Mouse (Mus musculus): Measurements from ENCODE around the gene Tk1.

DNA sequence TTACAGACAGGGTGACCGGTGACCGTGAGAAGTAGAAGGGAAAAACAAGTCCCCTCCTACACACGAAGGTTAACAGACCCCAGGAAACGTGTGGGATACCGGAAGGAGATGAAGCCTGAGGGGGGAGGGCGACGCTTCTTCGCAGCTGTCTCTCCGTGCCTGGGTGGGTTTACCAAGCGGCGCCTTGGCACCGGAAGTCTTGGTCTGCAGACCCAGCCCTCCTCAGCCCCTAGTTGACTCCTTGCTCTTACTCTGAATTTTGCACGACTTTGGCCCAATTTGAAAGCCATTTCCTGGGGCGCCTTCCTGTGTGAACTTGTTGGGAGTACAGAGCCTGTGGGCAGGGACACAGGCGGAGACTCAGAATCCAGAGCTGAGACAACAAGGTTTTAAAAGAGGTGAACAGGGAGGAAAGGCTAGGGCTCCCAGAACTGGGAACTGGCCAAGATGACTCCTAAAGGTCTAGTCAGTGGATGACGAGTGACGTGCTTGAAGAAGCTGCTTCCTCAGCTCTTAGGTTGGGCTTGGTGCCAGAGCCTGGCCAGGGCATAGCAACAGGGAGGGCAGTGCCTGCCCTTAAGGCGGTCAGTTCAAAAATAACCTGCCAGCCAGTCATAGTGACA, 44.6 kb downstream of the Tk1 start:
- TF ChIP-seq CTCF (conservative IDR thresholded peaks at IDR 0.05; ENCODE audit: low read length) = no peak
- TF ChIP-seq POU5F1 (IDR thresholded peaks at IDR 0.05; ENCODE audit: borderline replicate concordance, low read length) = no peak
